Mouse (Mus musculus) spleen, adult 12 weeks (tissue): ENCODE data around the gene C3.

Experiments
- DNase-seq: peaks from one replicate; pipeline ENCODE4 v3.0.0; 2022; ENCODE audit warnings: low spot score

C3 gene

DNA sequence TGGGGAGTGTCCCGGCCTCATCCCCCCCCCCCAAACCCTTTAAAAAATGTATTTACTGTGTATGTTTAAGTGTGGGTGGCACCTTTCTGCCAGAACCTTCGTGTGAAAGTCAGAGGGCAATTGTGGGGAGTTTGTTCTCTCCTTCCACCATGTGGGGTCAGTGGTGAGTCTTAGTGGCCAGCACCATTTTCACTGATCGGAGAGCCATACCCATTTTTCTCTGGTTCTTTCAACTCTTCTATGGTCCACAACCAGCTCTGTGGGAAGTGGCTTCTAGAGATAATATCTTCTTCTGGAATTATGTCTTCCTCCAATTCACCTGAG is 8.1 kb downstream of the C3 start:
- no peak for DNase-seq

- DNase-seq, result peak; percentile 51
Observed at GRCm38 (mm10) chr17:57219167-57219883, 8.6 kb downstream of the C3 start.

DNA sequence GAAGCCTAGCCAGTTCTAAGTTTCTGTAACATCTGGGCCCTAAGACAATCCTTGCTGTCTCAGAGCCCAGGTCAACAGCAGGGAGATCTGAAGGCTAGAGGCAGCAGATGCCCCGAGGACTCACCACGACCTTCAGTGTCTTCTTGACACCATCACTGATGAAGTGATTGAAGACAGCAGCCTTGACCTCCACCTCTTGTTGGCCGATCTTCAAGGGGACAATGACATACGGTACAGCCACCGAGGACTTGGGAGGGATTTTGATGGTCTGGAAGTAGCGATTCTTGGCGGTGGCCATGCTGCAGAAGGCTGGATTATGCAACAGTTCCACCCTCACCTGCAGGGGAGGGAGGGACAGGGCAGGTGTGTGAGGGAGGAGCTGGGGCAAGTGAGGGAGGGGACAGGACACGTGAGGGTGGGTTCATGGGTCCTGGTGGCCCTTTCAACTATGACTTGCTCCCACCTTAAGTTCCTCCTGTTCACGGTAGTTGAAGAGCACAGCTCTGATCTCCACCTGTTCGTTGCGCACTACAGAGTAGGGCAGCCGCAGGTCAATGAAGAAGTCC is 9.5 kb downstream of the C3 start:
- DNase-seq, result no peak

DNA sequence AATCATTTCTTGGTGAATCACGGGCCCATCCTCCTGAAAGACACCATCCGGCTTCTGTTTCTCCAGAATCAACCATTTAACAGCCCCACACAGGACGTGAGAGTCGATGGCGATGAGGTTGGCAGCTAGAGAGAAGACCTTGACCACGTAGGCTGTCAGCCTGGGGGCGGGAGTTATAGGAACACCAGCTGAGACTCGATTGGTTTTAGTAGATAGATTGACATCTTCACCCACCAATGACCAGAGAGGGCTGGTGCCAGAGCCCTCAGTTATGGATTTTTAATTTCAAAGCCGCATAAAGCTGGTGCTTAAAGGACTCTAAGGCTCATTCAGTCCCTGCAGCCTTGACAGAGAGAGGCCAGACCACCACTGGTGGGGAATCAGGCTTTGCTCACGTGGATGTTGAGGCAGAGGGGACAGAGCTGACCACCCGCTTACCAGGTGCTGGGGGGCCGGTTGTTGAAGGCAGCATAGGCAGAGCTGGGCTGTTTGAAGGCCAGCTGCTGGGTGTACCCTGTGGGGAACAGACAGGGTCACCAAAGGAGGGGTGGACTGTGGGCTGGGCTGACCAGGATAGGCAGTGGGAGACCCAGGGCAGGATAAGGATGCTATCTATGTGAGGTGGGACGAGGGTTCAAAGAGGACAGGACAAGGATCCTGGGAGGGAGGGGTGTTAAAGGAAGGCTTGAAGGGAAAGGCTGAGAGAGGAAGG is 13.1 kb downstream of the C3 start:
- no peak for DNase-seq

DNA sequence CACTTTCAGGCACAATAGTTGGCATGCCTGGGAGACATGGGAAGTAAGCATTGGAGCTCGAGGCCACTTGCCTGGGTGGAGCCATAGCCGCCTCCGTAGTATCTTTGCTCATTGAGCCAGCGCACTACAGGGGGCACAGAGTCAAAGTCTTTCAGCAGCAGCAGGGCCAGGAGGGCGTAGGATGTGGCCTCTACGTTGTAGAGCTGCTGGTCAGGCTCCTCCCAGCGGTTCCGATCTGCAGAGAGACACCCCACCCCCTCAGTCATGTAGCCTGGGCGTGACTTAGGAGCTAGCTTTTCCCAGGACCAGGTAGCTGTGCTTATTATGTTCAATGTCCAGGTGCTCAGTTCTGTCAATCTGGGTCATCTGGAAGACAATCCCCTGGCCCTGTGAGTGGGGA is 16.4 kb downstream of the C3 start:
- DNase-seq, result no peak

- DNase-seq, result no peak
Observed at GRCm38 (mm10) chr17:57209330-57209729, 18.6 kb downstream of the C3 start.

DNA sequence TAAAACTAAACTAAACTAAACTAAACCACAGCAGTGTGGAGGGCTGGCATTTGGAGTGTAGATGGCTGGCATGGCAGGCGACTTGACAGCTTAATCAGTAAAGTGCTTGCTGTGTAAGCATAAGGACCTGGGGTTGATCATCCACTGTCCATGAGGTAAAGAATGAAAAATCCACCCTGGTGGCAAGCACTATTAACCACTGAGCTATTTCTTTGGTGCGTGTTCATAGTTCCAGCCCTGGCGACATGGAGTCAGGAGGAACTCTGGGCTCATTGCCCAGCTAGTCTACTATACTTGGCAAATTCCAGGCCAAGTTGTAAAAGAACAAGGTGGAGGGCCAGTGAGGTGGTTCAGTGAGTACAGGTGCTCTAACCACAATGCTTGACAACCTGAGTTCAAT is 20.0 kb downstream of the C3 start:
- no peak for DNase-seq

DNA sequence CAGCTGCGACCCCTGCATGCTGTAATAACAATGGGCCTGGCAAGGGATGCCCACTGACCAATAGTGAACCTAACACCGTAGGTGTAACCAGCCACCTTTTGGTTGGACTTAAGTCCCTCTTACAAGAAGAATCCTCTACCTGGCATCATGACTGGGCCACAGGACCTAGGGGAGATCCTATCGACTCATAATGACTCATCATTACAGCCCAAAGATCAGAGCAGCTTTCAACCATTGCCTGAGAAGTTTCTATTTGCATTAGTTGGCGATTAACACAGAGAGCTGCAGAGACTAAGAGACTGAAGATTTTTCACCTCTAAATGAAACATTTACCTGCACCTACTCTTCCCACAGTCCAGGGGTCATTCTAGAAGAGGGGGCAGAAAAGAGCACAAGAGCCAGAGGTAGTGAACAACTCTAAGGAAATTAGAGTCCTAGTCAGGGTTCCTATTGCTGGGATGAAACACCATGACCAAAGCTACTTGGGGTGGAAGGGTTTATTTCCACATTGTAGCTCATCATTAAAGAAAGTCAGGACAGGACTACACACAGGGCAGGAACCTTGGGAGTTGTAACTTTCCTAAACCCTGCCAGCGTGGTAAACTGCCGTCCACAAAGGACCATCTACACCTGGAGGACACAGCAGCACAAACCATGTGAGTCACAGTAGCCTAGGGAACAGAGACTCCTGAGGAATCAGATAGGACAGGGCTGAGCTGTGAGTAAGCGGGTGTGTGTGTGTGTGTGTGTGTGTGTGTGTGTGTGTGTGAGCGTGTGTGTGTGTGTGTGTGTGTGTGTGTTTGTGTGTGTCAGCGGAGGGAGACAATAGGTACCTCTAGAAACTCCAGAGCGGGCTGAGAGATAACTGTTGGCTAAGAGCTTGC is 25.9 kb downstream of the C3 start:
- DNase-seq, result no peak

GRCm38 (mm10) chr17:57198252-57198651 is 29.7 kb downstream of the C3 start:
- DNase-seq, result no peak

GRCm38 (mm10) chr17:57195326-57196010 is 32.5 kb downstream of the C3 start:
- DNase-seq, result no peak

DNA sequence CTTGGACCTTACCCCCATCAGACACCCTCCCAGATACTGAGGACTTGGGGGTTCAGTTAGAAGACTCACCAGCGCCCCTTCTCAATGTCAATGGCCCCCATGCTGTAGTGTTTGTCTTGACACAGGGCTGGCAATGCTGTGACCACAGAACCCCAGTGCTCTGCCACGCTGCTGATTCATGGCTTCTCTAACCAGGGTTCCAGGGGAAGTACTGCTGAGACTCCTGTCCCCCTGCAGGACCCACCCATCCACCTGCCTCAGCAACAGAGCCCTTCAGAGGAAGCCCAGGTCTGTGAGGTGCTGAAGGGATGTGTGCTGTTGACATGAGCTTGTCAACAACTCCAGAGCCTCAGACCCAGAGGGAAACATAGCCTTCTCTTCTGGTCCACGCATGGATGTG is 33.2 kb downstream of the C3 start:
- DNase-seq, result no peak

- DNase-seq, result no peak
Observed at GRCm38 (mm10) chr17:57194041-57194507, 33.9 kb downstream of the C3 start, which contains the start of gene Tnfsf14. Tnfsf14 (minus strand) TSS chr17:57194177.

DNA sequence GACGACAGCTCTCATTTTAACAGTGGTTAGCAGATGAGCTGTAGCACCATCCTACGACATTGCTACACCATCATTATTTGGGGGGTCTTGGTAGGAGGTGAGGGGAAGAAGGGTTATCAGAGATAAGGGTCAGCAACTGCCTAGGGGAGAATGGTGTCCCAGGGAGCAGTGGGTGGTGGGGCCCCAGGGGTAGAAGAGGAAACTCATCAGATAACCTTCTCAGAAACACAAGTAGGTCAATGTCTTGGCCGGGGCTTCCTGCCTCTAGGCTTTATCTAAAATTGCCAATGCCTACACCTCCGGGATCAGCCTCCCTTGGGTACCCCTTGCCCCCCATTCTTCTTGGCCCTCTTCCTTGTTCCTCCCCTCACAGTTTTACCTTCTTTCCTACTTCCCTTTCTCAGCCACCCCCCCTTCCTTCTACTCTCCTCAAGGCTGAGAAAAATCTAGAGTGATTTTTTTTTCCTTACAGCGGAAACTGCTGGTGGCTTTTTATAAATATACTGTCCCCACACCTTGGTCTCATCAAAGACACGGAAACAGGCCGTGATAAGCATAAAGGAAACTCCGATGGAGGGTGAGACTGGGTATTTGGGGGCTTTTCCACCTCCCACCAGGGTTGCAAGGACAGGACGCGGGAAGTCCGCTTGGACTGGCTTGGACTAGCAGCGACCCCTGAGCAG is 39.3 kb downstream of the C3 start:
- DNase-seq, result no peak

GRCm38 (mm10) chr17:57185641-57186040 is 42.3 kb downstream of the C3 start:
- no peak for DNase-seq

DNA sequence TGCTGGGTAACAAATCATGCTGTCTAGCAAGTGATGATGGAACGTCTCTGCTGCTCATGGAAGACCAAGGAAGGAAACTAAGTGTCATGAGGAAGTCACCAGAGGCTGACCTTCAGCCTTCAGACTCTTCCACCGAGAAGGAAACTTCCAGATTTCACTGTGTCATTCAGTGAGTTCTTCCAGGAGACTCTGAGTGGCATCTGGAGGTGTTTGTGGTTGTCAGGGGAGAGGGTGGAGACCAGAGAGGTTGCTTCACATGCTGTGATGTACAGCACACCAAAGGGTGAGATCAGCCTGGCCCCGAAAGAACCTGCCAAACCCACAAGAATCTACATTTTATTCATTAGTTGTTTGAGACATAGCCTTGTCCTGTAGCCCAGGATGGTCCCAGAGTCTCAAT is 45.1 kb downstream of the C3 start:
- no peak for DNase-seq

- no peak for DNase-seq
Observed at GRCm38 (mm10) chr17:57180363-57180762, 47.6 kb downstream of the C3 start.

DNA sequence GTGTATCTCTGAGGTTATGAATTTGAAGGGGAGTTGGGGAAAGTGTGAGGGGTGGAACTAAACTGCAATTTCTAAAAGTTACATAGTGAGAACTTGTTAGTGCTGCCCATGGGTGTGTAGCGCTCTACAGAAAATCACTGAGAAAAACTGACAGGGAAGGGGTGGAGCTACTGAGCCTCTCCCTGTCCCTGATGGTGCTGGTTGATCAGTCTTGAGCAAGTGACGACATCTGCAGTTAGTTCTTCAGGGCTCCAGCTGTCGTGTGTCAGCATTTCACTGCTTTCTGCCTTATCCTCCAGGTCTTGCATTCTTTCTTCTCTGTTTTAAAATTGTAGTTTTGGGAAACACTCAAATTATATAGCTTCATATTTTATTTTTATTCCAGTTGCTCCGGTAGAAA is 54.6 kb downstream of the C3 start:
- DNase-seq, result no peak

DNA sequence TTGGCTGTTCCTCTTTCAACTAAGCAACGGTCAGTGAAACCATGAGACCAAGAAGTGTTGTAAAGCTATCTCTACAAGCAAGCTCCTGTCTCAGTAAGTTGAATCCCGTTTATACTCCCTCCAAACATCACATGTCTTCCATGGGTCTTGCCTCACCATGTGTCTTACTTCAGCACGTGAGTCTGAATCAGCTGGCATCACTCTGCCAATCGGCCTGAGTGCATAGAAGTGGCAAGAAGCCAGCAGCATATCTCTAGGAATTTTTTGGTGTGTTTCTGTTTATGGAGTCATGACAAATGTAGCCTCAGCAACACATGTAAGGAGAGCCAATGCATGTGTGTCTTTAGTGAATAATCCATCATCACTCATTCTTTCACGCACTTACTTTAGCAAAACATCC is 55.6 kb downstream of the C3 start:
- no peak for DNase-seq

DNA sequence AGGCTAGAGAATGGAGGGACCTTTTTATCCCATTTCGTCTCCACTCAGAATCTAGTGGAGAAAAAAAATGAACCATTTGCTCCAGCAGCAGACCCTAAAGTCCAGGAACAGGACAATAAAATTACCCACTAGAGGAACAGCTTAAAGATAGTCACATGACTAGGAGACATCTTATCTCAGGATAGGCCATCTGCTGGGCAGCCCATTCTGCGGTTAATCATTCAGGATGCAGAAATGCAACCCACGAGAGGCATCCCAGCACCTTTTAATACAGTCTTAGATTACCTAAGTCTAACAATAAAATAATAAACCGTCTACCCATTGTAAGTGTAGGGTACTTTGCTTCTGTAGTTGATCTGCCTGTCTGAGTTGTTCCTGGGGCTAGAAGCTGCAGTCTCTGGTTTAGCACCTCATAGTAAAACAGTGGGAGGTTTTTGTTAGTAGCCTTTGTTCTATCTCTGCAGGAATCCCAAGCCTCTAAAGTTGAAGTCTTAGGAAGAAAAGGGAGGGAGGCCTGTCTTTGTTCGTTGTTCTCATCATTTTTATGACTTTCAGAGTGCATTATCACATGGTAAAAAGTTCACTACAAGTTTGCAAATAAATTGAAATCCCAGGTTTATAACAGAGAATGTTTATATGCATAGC is 57.2 kb downstream of the C3 start:
- no peak for DNase-seq
